Mouse (Mus musculus): ENCODE data around the gene Ano2. TPM values are rescaled to one million over a fixed set of nuclear protein-coding genes. Genes with fewer than 3 reads are reported as not detected.
A peak's percentile ranks its signal among the peaks of the same experiment; 100 is the strongest.

Gene Ano2
- total RNA-seq, 2 experiments from 2014 or later = not detected

GRCm38 (mm10) chr6:125737511-125738285, 47.5 kb downstream of the Ano2 start:
- intact Hi-C loops (cut with DNase I) = no loop called here
- DNase-seq = no peak

- no peak for DNase-seq
Measured at GRCm38 (mm10) chr6:125743203-125744100, 53.2 kb downstream of the Ano2 start.

GRCm38 (mm10) chr6:125747322-125747930, 57.2 kb downstream of the Ano2 start:
- no peak for DNase-seq
- intact Hi-C loops (cut with DNase I) = no loop called here

More at GRCm38 (mm10) chr6:125743203-125744100, 53.2 kb downstream of the Ano2 start:
- intact Hi-C loops (cut with DNase I) = loop anchor here (5.0 kb wide), 1 partner anchor 424 kb away; the partner anchor contains the start of gene Ntf3

DNA sequence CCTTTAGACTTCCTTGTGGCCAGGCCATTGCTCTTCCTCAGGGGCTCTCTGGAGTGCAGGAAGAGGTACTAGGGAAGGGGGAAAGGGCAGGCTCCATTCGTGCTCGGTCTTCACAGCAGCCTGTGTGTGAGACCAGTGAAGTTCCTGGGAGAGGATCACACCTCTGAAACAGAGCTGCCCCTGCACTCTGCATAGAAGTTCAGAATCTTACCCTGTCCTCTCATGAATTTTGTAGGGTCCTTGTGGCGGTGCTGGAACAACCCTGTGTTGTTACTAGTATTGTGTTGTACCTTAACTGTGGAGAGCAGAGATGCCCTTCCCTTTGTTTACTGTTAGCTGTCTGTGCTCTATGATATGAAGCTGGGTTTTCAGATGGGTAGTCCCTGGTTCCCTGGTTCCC, 58.4 kb downstream of the Ano2 start:
- intact Hi-C loops (cut with DNase I) = no loop called here
- no peak for DNase-seq

GRCm38 (mm10) chr6:125762851-125763519, 72.8 kb downstream of the Ano2 start:
- intact Hi-C loops (cut with DNase I) = no loop called here

GRCm38 (mm10) chr6:125773256-125773655, 83.0 kb downstream of the Ano2 start:
- intact Hi-C loops (cut with DNase I) = no loop called here
- no peak for DNase-seq

More at GRCm38 (mm10) chr6:125762851-125763519, 72.8 kb downstream of the Ano2 start:
- peak in 1 of 2 experiments; percentile 3 for DNase-seq

GRCm38 (mm10) chr6:125776291-125776690, 86.1 kb downstream of the Ano2 start:
- intact Hi-C loops (cut with DNase I) = no loop called here

GRCm38 (mm10) chr6:125802954-125803353, 112.7 kb downstream of the Ano2 start:
- intact Hi-C loops (cut with DNase I) = no loop called here
- DNase-seq = no peak

More at GRCm38 (mm10) chr6:125776291-125776690, 86.1 kb downstream of the Ano2 start:
- DNase-seq = no peak

GRCm38 (mm10) chr6:125803364-125804011, 113.3 kb downstream of the Ano2 start:
- intact Hi-C loops (cut with DNase I) = no loop called here

GRCm38 (mm10) chr6:125808996-125809649, 118.9 kb downstream of the Ano2 start:
- intact Hi-C loops (cut with DNase I) = no loop called here
- DNase-seq = no peak

More at GRCm38 (mm10) chr6:125803364-125804011, 113.3 kb downstream of the Ano2 start:
- no peak for DNase-seq

DNA sequence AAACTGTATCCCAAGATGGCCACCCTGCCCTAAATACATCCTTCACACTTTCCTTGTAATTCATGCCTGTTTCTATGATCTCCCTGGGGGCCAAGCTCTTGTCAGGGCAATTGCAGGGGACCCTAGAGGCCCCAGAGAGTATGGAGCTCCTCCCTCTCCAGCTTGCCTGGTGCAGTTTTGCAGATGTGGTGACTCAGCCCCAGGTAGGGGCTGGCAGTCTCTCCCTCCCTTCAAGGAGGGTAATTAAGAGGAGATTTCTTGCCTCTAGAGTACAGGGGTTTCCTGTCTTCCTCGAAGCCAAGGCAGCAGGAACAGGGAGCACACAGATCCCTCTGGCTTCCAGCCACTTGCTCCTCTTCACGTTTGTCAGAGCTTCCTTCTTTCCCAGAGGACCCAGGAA, 121.2 kb downstream of the Ano2 start:
- intact Hi-C loops (cut with DNase I) = no loop called here
- DNase-seq = no peak

DNA sequence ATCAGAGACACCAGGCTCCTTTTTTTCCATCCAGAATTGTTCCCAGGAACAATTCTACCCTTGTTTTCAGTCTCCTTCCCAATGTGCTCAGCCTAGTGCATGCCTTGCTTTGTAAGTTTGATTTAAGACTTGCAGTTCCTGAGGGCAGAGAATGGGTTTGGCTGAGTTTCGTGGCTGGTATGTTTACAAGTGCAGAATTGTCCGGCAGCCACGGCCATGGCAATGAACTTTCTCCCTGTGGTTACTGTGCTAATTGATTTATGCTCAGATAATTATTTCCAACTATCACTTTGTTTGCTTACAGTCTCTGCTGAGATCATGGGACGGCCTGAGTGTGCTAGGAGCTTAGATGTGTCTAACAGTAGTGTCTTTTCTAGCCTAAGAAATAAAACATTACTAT, 147.9 kb downstream of the Ano2 start:
- intact Hi-C loops (cut with DNase I) = no loop called here
- no peak for DNase-seq

DNA sequence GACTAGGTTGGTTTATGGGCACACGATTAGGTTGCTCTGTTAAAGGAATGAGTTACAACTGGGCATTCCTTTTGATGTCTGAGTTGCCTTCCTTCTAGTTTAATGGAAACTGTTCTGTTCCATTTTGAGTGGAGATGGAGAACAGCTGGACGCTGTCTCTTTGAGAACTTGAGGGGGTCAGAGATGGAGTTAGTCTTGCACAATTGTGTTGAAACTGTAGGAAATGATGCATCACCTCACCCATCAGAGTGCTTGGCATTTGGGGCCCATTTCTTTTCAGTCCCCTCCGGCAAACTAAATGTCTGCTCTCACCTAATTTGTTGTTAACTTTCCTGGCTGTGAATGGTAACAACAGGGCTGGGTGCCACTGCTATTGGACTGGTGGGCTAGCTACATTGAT, 151.1 kb downstream of the Ano2 start:
- intact Hi-C loops (cut with DNase I) = no loop called here
- no peak for DNase-seq

GRCm38 (mm10) chr6:125851196-125851595, 161.0 kb downstream of the Ano2 start:
- intact Hi-C loops (cut with DNase I) = no loop called here
- DNase-seq = no peak

DNA sequence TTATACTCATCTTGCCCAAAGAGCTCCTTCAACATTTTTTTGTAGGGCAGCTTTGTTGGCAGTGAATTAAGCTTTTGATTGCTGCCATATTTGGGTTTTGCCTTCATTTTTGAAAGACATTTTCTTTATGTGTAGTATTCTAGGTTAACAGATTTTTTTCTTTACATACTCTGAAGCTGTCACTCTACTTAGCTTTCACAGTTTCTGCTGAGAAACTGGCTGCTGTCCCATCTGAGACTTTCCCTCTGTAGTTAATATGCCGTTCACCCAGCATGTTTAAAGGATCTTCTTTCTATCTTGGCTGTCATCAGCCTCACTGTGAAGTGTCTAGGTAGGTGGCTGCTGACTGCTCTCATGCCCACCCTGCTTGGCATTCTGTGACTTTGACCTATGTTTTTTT, 168.1 kb downstream of the Ano2 start:
- intact Hi-C loops (cut with DNase I) = no loop called here
- no peak for DNase-seq

DNA sequence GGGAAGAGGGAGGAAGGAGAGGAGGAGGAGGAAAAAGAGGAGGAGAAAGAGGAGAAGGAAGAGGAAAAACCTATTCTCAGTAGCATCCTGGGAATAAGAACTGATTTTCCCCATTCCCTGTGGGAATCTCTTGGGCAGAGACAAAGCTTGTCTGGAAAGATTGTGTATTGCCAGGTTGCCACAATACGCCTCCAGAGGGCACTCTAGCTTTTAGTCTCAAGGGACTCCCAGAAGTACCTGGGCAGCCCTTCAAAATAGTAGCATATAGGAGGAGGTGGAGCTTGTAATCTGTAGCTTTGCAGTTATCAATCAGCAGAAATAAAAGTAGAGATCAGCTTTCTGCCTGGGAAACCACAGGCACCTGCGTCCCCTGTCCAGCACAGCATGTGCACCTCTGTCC, 178.3 kb downstream of the Ano2 start:
- intact Hi-C loops (cut with DNase I) = loop anchor here (1.0 to 10.0 kb wide), 3 partner anchors 300 to 538 kb away; no protein-coding TSS in a partner anchor
- peak; percentile 18 to 40 for DNase-seq

DNA sequence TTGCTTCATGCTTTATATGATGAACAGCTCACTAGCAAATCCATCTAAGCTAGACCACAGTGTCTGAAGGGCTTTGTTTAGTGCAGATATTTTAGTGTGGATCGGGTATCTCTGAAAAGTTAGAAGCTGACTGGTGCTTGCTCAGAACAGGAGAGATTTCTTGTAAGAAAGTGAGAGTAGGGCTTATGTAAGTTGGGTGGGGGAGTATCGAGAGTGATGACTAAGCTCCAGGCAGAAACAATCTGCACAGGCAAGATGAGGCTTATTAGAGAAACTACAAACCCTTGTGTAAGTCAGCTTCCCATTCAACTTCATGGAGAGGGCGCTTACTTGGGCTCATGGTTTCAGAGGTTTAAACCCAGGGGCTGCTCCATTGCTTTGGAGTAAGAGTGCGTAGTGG, 181.3 kb downstream of the Ano2 start:
- intact Hi-C loops (cut with DNase I) = no loop called here
- no peak for DNase-seq

- DNase-seq = no peak
- intact Hi-C loops (cut with DNase I) = no loop called here
Measured at GRCm38 (mm10) chr6:125874742-125875141, 184.5 kb downstream of the Ano2 start.

GRCm38 (mm10) chr6:125876884-125877283, 186.7 kb downstream of the Ano2 start:
- no peak for DNase-seq
- intact Hi-C loops (cut with DNase I) = no loop called here

Measured in heart, postnatal 36 days (tissue).